Mouse (Mus musculus): Measurements from ENCODE around the gene Cmtm7.

- TF ChIP-seq CTCF (IDR thresholded peaks at IDR 0.05; ENCODE audit: control insufficient read depth, insufficient read depth, insufficient read length): no peak
- TF ChIP-seq MAX (IDR thresholded peaks at IDR 0.05): no peak
- TF ChIP-seq MYOD1 (IDR thresholded peaks at IDR 0.05; ENCODE audit: control insufficient read depth, insufficient read length, low read depth): no peak
Measured at GRCm38 (mm10) chr9:114787134-114787533, 5.5 kb upstream of the Cmtm7 start.

Measured in C2C12 (cell line).